Mouse (Mus musculus) v-Abl transformed pro-B cells (cell line): ENCODE results near the gene Krtap21-1.

Source experiments
- in situ Hi-C, 2 experiments: fragments of 400-800 bp; cut with MboI; formaldehyde crosslinking; loops; one replicate each; pipeline ENCODE4 v1.15.1; 2025; ENCODE audit not compliant: unreplicated experiment in 2 of 2

The Krtap21-1 gene

GRCm38 (mm10) chr16:89403768-89404167 is at the start of gene Krtap21-1:
Gene Krtap21-1 (minus strand): TSS chr16:89403868.
- in situ Hi-C loops, result no loop called here

DNA sequence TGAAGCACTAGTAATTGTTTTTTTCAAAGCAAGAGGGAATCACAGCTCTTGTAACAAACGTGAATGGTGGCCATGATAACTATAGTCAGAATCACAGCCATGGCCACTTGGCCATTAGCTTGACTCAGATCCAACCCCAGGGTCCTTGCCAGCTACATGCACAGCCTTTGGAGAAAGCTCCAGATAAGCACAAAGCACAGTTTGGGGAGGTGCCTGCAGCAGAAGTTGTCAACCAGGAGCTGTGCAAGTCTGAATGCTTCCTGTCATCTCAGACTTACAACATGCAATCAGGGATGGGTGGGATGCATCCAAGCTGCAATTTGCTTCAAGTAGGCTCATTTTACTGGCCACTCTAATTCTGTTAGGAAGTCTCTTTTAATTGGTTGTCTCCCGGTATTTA is 25.9 kb upstream of the Krtap21-1 start:
- in situ Hi-C loops, result no loop called here

GRCm38 (mm10) chr16:89425310-89425709 is 21.6 kb upstream of the Krtap21-1 start:
- in situ Hi-C loops, result no loop called here

- in situ Hi-C loops, result no loop called here
Observed at GRCm38 (mm10) chr16:89420011-89420410, 16.3 kb upstream of the Krtap21-1 start, which contains the start of gene Krtap6-2. Gene Krtap6-2 (minus strand): TSS chr16:89420111.

- in situ Hi-C loops, result no loop called here
Observed at GRCm38 (mm10) chr16:89416311-89416710, 12.6 kb upstream of the Krtap21-1 start.

GRCm38 (mm10) chr16:89410345-89411068 is 6.8 kb upstream of the Krtap21-1 start:
- in situ Hi-C loops, result no loop called here

GRCm38 (mm10) chr16:89372734-89373461 is 30.8 kb downstream of the Krtap21-1 start:
- in situ Hi-C loops, result no loop called here
